Mouse (Mus musculus) forebrain, embryonic 14.5 days (tissue): ENCODE measurements around the gene Gm10961. TPM values are rescaled to one million over a fixed set of nuclear protein-coding genes. Genes with fewer than 3 reads are reported as not detected.

Experiments used
- ATAC-seq: fragments of 200-750 bp; cut with Nextera tagmentation; 2 replicates; pipeline ENCODE4 v1.8.0; 2017; ENCODE audit warnings: mild to moderate bottlenecking, moderate library complexity
- DNase-seq: peaks from one replicate; pipeline ENCODE4 v3.0.0-alpha.2; 2015; ENCODE audit warnings: low spot score
- H3K27ac ChIP-seq: fragments of 300-500 bp; sonication (generic); 2 replicates; pipeline ENCODE4 v1.5.1; 2014; ENCODE audit warnings: low read depth, mild to moderate bottlenecking, control low read depth, low read length, moderate library complexity
- H3K27me3 ChIP-seq: fragments of 300-500 bp; sonication (generic); replicated peaks from 2 replicates; pipeline ENCODE4 v1.6.1; 2014; ENCODE audit warnings: low read length, control low read depth, mixed read lengths; ENCODE audit not compliant: control insufficient read depth, insufficient read depth
- H3K36me3 ChIP-seq: fragments of 300-500 bp; sonication (generic); 2 replicates; pipeline ENCODE4 v1.6.1; 2014; ENCODE audit warnings: low read length, control low read depth; ENCODE audit not compliant: control insufficient read depth, insufficient read depth
- H3K4me1 ChIP-seq: fragments of 300-500 bp; sonication (generic); 2 replicates; pipeline ENCODE4 v1.6.1; 2014; ENCODE audit warnings: antibody characterized with exemption, low read length, control low read depth; ENCODE audit not compliant: control insufficient read depth, insufficient read depth
- H3K4me2 ChIP-seq: fragments of 300-500 bp; sonication (generic); 2 replicates; pipeline ENCODE4 v1.6.1; 2014; ENCODE audit warnings: mild to moderate bottlenecking, control low read depth, low read length
- H3K4me3 ChIP-seq: fragments of 300-500 bp; sonication (generic); 2 replicates; pipeline ENCODE4 v1.5.1; 2014; ENCODE audit warnings: low read depth, low read length, control low read depth
- H3K9ac ChIP-seq: fragments of 300-500 bp; sonication (generic); 2 replicates; pipeline ENCODE4 v1.6.1; 2014; ENCODE audit warnings: mild to moderate bottlenecking, low read length, control low read depth, moderate library complexity
- H3K9me3 ChIP-seq: fragments of 300-500 bp; sonication (generic); replicated peaks from 2 replicates; pipeline ENCODE4 v1.6.1; 2016; ENCODE audit warnings: low read length, control low read depth, mixed read lengths; ENCODE audit not compliant: control insufficient read depth
- WGBS: fragments of 180-500 bp; shearing (Covaris S2); extraction: QIAGEN DNeasy Blood & Tissue Kit; methylation state at CpG from one replicate; pipeline ENCODE4 v1.1.7; 2014; 5-methylcytosine and 5-hydroxymethylcytosine counted together
- polyA plus RNA-seq: library from polyadenylated mRNA; unstranded; fragments of >200 nt; fragmentation: Nextera tagmentation; extraction: Ambion mirVana; gene quantifications from 2 replicates; pipeline ENCODE4 v1.2.1, GENCODE M21; 2014

Gene Gm10961
- polyA plus RNA-seq, 1 experiment from 2014 or later: not detected

GRCm38 (mm10) chr3:107625536-107625935, 5.6 kb upstream of the Gm10961 start:
- Histone ChIP-seq H3K27ac (no peak overlapping the region), H3K27me3 (no peaks in the 10 kb centered on the region), H3K9ac (no peak overlapping the region), H3K36me3 (peaks cover 84% of the 10 kb centered on the region), H3K9me3 (no peaks in the 10 kb centered on the region), H3K4me1 (peaks cover 11% of the 10 kb centered on the region), H3K4me2 (no peak overlapping the region), H3K4me3 (no peak overlapping the region)
- WGBS: 91% methylated on average over 8 of the region's 8 CpGs
- ATAC-seq (no peak), DNase-seq (no peak)

DNA sequence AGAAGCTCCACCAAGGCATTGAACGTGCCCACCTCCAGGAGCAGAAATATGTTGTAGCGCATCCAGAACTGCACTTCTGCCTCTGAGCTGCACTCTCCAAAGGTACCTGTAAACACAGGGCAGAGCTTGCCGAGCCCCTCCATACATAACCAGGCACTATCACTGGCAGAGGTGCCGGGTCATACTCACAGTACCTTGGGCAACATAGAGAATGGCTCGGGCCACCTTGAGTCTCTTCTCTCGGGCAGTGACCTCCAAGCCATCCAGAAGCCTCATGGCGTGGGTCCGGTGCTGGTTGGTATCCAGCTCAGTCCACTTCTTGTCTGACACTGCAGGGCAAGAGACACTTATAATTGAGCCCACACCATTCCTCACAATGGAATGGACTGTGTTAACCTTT, 4.4 kb upstream of the Gm10961 start:
- Histone ChIP-seq H3K4me2 (no peak overlapping the region), H3K9me3 (no peaks in the 10 kb centered on the region), H3K27ac (no peak overlapping the region), H3K27me3 (no peaks in the 10 kb centered on the region), H3K36me3 (peaks cover 72% of the 10 kb centered on the region), H3K4me1 (peaks cover 11% of the 10 kb centered on the region), H3K4me3 (no peak overlapping the region), H3K9ac (no peak overlapping the region)
- 94% methylated on average over 8 of the region's 8 CpGs for WGBS
- ATAC-seq (no peak), DNase-seq (no peak)

DNA sequence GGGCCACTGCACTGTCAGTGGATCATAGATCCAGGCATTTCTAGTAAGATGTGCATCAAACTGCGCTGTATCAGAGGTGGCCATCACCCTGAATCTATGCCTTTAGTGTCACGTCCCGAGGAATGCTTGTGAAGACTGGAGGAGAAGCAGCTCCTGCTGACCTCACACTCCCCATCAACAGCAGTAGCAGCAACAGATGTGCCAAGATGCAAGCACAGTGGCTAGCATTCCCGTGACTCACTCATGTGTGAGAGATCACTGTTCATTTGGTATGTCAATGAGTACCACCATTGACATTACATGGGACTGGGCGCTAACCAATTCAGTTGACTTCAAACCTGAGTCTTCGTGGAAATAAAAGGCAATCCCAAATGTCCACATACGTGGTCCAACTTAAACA, 3.5 kb upstream of the Gm10961 start:
- no peak overlapping the region for H3K4me3 ChIP-seq
- no peaks in the 10 kb centered on the region for H3K9me3 ChIP-seq
- peaks cover 63% of the 10 kb centered on the region for H3K36me3 ChIP-seq
- peaks cover 11% of the 10 kb centered on the region for H3K4me1 ChIP-seq
- H3K4me2 ChIP-seq: no peak overlapping the region
- H3K27ac ChIP-seq: no peak overlapping the region
- H3K27me3 ChIP-seq: no peaks in the 10 kb centered on the region
- ATAC-seq (no peak), DNase-seq (no peak)
- no peak overlapping the region for H3K9ac ChIP-seq
- 89% methylated on average over 7 of the region's 7 CpGs for WGBS

DNA sequence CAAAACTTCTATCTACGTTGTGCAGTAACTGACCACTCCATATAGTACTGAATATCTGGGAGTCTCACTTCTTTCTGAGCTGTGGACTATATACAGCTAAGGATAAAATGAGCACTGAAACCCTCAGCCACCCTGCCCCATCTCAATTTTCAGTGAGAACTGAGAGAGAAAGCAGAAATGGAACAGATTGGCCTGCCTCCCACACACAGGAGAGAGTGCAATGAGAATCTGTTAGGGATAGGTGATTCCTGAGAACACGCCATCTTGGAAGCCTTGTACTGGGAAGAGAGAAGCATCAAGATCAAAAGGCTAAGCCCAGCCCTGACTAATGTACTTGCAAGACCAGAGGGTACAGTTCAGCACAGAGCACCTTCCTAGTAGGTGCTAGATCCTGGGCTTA, 2.6 kb upstream of the Gm10961 start:
- no peak overlapping the region for H3K27ac ChIP-seq
- no peak for ATAC-seq
- H3K9ac ChIP-seq: no peak overlapping the region
- no peak overlapping the region for H3K4me3 ChIP-seq
- H3K36me3 ChIP-seq: peaks cover 54% of the 10 kb centered on the region
- no peaks in the 10 kb centered on the region for H3K9me3 ChIP-seq
- no peak overlapping the region for H3K4me2 ChIP-seq
- no peak for DNase-seq
- peaks cover 11% of the 10 kb centered on the region for H3K4me1 ChIP-seq
- WGBS: 98% methylated on average over 2 of the region's 2 CpGs
- H3K27me3 ChIP-seq: no peaks in the 10 kb centered on the region

DNA sequence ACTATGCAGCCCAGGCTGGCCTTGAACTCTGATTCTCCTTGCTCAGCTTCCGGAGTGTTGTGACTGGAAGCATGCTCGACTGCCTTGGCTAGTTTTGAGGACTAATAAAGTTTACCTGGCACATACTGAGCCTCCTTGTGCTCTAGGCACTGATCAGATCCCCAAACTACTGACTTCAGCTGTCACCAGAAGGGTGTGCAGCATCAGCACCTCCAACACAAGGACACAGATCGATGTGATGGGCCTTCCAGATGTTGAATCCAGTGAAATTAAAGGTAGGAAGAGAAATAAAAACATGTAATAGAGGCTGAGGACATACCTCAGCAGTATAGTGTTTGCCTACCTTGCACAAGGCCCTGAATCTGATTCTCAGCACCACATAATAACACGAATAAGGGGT, 1.7 kb upstream of the Gm10961 start:
- peaks cover 45% of the 10 kb centered on the region for H3K36me3 ChIP-seq
- ATAC-seq (no peak), DNase-seq (no peak)
- no peak overlapping the region for H3K27ac ChIP-seq
- peak overlapping the region; percentile 22; the same call in 1 of the 2 replicates for H3K9ac ChIP-seq
- H3K4me1 ChIP-seq: peaks cover 11% of the 10 kb centered on the region
- H3K9me3 ChIP-seq: no peaks in the 10 kb centered on the region
- 95% methylated on average over 4 of the region's 4 CpGs for WGBS
- H3K27me3 ChIP-seq: no peaks in the 10 kb centered on the region
- no peak overlapping the region for H3K4me3 ChIP-seq
- H3K4me2 ChIP-seq: no peak overlapping the region

DNA sequence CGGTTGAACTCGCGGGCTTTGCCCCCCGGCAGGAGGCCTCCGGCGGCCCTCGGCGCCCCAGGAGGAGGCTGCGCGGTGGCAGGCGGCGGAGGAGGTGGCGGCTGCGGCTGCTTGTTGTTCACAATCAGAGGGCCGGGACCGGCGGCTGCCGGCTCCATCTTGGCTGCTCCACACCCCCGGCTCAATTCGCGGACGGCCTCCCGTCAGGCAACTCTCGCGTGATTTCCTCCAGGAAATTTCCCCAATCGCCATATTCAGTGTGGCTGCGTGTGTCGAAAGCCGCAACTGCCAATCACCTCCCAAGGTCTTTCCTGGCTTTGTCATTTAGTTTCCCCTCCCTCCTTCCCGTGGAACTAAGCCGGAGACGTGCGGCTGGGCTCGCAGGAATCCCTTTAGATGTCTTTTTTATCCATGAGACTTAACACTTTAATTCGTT, 419 bp downstream of the Gm10961 start, which contains the start of gene Strip1:
Strip1 (minus strand) TSS at position 172 of the 436 bp plus-strand sequence.
- Histone ChIP-seq H3K9me3 (no peaks in the 10 kb centered on the region), H3K4me1 (peaks cover 11% of the 10 kb centered on the region), H3K27ac (peak within 1 kb of the TSS; percentile 91), H3K4me2 (peak within 1 kb of the TSS; percentile 71), H3K9ac (peak within 1 kb of the TSS; percentile 95), H3K27me3 (no peaks in the 10 kb centered on the region), H3K4me3 (peak within 1 kb of the TSS; percentile 78), H3K36me3 (peaks cover 24% of the 10 kb centered on the region)
- ATAC-seq: peak; percentile 98
- DNase-seq: peak; percentile 99
- WGBS: 0% methylated on average over 34 of the region's 35 CpGs

DNA sequence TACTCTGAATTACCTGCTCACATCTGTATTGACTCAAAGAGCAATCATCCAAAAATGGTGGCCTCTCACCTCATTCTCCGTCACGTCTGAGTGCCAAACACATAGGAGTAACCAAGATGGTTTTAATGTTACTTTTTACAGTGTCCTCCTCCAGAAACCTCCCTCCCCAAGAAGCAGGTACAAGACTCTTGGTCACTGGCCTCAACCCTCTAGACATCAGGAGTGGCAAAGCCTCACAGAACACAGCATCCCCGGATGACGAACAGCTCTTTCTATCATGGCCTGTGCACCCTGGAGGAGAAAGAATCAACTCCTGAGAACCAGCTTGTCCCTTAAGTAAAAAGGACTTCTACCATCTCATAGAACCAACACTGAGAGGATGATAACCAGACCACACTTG, 1.7 kb downstream of the Gm10961 start:
- H3K4me3 ChIP-seq: no peak overlapping the region
- no peaks in the 10 kb centered on the region for H3K27me3 ChIP-seq
- no peak overlapping the region for H3K9ac ChIP-seq
- no peak overlapping the region for H3K27ac ChIP-seq
- 90% methylated on average over 4 of the region's 4 CpGs for WGBS
- H3K4me2 ChIP-seq: no peak overlapping the region
- H3K9me3 ChIP-seq: no peaks in the 10 kb centered on the region
- ATAC-seq: no peak
- H3K4me1 ChIP-seq: peaks cover 11% of the 10 kb centered on the region
- peaks cover 11% of the 10 kb centered on the region for H3K36me3 ChIP-seq
- DNase-seq: no peak

DNA sequence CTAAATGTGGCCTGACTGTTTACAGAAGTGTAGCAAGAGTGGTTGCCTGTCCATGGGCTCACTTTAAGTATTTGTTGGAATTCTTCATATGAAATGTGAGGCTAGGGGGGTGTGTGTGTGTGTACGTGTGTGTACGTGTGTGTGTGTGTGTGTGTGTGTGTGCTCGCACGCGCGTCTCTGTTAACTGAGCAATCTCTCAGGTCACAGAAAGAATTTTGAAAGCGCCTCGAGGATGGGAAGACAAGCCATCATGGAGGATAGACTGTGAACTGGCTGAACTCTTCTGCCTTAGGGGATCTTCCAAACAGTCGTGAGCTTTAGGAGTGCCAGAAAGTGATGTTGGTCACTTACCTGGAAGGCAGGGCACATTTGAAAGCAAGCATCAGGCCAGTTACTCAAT, 2.8 kb downstream of the Gm10961 start:
- no peak for ATAC-seq
- 95% methylated on average over 9 of the region's 9 CpGs for WGBS
- H3K9ac ChIP-seq: no peak overlapping the region
- peaks cover 5% of the 10 kb centered on the region; the same call in 1 of the 2 replicates for H3K36me3 ChIP-seq
- no peaks in the 10 kb centered on the region for H3K27me3 ChIP-seq
- peaks cover 11% of the 10 kb centered on the region for H3K4me1 ChIP-seq
- H3K27ac ChIP-seq: no peak overlapping the region
- no peak for DNase-seq
- no peaks in the 10 kb centered on the region for H3K9me3 ChIP-seq
- no peak overlapping the region for H3K4me2 ChIP-seq
- no peak overlapping the region for H3K4me3 ChIP-seq

GRCm38 (mm10) chr3:107635836-107636235, 4.7 kb downstream of the Gm10961 start:
- Histone ChIP-seq H3K9ac (no peak overlapping the region), H3K9me3 (no peaks in the 10 kb centered on the region), H3K4me2 (no peak overlapping the region), H3K27ac (no peak overlapping the region), H3K4me3 (no peak overlapping the region), H3K4me1 (no peaks in the 10 kb centered on the region), H3K27me3 (no peaks in the 10 kb centered on the region), H3K36me3 (no peaks in the 10 kb centered on the region)
- 62% methylated on average over 8 of the region's 8 CpGs for WGBS
- ATAC-seq (no peak), DNase-seq (no peak)
